Mouse (Mus musculus) hindbrain, embryonic 16.5 days (tissue): ENCODE measurements at regions not wholly inside any gene's neighbourhood (a gene's known extent, or its start where the extent isn't known, plus 50 kb on each side); places are given as distances from the start of the nearest gene placed in this dataset.

Source experiments
- ATAC-seq: fragments of 200-750 bp; cut with Nextera tagmentation; 2 replicates; pipeline ENCODE4 v1.8.0; 2017; ENCODE audit warnings: moderate TSS enrichment, moderate library complexity
- H3K27ac ChIP-seq: fragments of 300-500 bp; sonication (generic); 2 replicates; pipeline ENCODE4 v1.5.1; 2014; ENCODE audit warnings: low read depth, mild to moderate bottlenecking, control low read depth, low read length, moderate library complexity
- H3K27me3 ChIP-seq: fragments of 300-500 bp; sonication (generic); replicated peaks from 2 replicates; pipeline ENCODE4 v1.6.1; 2014; ENCODE audit warnings: low read length; ENCODE audit not compliant: control insufficient read depth, insufficient read depth
- H3K36me3 ChIP-seq: fragments of 300-500 bp; sonication (generic); 2 replicates; pipeline ENCODE4 v1.6.1; 2014; ENCODE audit warnings: mild to moderate bottlenecking, low read length, moderate library complexity, mixed read lengths; ENCODE audit not compliant: control insufficient read depth, insufficient read depth
- H3K4me1 ChIP-seq: fragments of 300-500 bp; sonication (generic); 2 replicates; pipeline ENCODE4 v1.6.1; 2014; ENCODE audit warnings: low read depth, low read length; ENCODE audit not compliant: control insufficient read depth, insufficient read depth
- H3K4me2 ChIP-seq: fragments of 300-500 bp; sonication (generic); 2 replicates; pipeline ENCODE4 v1.6.1; 2014; ENCODE audit warnings: mild to moderate bottlenecking, low read length, control low read depth, moderate library complexity
- H3K4me3 ChIP-seq: fragments of 300-500 bp; sonication (generic); 2 replicates; pipeline ENCODE4 v1.5.1; 2014; ENCODE audit warnings: mild to moderate bottlenecking, low read length, control low read depth, moderate library complexity
- H3K9ac ChIP-seq: fragments of 300-500 bp; sonication (generic); 2 replicates; pipeline ENCODE4 v1.6.1; 2014; ENCODE audit warnings: low read depth, mild to moderate bottlenecking, control low read depth, low read length, moderate library complexity
- H3K9me3 ChIP-seq: fragments of 300-500 bp; sonication (generic); 2 replicates; pipeline ENCODE4 v1.6.1; 2014; ENCODE audit warnings: mild to moderate bottlenecking, low read length, moderate library complexity; ENCODE audit not compliant: control insufficient read depth
- WGBS: fragments of 180-500 bp; shearing (Covaris S2); extraction: QIAGEN DNeasy Blood & Tissue Kit; methylation state at CpG from one replicate; pipeline ENCODE4 v1.1.7; 2014; 5-methylcytosine and 5-hydroxymethylcytosine counted together

- Histone ChIP-seq H3K9ac (no peak overlapping the region), H3K27ac (peak overlapping the region; percentile 16; the same call in 1 of the 2 replicates), H3K27me3 (no peaks in the 10 kb centered on the region), H3K4me2 (no peak overlapping the region; the same call in 1 of the 2 replicates), H3K9me3 (no peaks in the 10 kb centered on the region), H3K36me3 (no peaks in the 10 kb centered on the region), H3K4me1 (peaks cover 9% of the 10 kb centered on the region), H3K4me3 (no peak overlapping the region)
- WGBS, result 51% methylated on average over 20 of the region's 20 CpGs
- peak; percentile 59 for ATAC-seq
These were observed 76.5 kb upstream of the Gpc1 start for GRCm38 (mm10) chr1:92754793-92755488.

- WGBS, result 62% methylated on average over 4 of the region's 4 CpGs
- Histone ChIP-seq H3K9me3 (no peaks in the 10 kb centered on the region), H3K36me3 (no peaks in the 10 kb centered on the region), H3K9ac (no peak overlapping the region), H3K27me3 (no peaks in the 10 kb centered on the region), H3K4me1 (peaks cover 9% of the 10 kb centered on the region), H3K27ac (no peak overlapping the region), H3K4me2 (no peak overlapping the region), H3K4me3 (no peak overlapping the region)
- ATAC-seq, result no peak
These were observed 79.7 kb upstream of the Gpc1 start for GRCm38 (mm10) chr1:92751700-92752136.

DNA sequence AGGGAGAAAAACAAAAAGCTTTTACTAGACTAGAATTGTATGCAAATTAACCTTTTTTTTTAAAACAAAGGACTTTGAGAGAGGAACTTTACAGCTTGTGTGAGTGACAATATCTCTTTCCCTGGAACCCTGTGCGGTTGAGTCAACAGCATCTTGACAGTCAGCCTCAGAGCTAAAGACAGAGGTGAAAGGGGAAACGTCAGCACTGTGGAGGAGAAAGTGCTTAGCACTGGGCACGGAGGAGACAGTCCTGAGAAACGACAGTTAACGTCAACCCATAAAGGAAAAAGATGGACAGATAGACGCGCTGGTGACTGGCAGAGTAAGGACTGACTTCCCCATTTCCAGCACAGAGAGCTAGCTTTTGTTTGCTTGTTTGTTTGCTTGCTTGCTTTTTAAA is 82.0 kb upstream of the Gpc1 start:
- no peaks in the 10 kb centered on the region for H3K36me3 ChIP-seq
- no peak overlapping the region for H3K4me3 ChIP-seq
- peaks cover 15% of the 10 kb centered on the region for H3K4me1 ChIP-seq
- H3K27me3 ChIP-seq, result no peaks in the 10 kb centered on the region
- H3K4me2 ChIP-seq, result no peak overlapping the region
- H3K9me3 ChIP-seq, result no peaks in the 10 kb centered on the region
- WGBS, result 60% methylated on average over 7 of the region's 7 CpGs
- no peak overlapping the region for H3K9ac ChIP-seq
- H3K27ac ChIP-seq, result no peak overlapping the region
- ATAC-seq, result no peak

GRCm38 (mm10) chr1:92745284-92745683 is 86.2 kb upstream of the Gpc1 start:
- no peak overlapping the region for H3K9ac ChIP-seq
- H3K27me3 ChIP-seq, result no peaks in the 10 kb centered on the region
- H3K36me3 ChIP-seq, result no peaks in the 10 kb centered on the region
- no peak overlapping the region for H3K27ac ChIP-seq
- no peak overlapping the region for H3K4me2 ChIP-seq
- ATAC-seq, result 0 out of 2 replicates have a peak, but pooled peaks have one; percentile 18
- no peak overlapping the region for H3K4me3 ChIP-seq
- H3K4me1 ChIP-seq, result peaks cover 13% of the 10 kb centered on the region
- H3K9me3 ChIP-seq, result no peaks in the 10 kb centered on the region
- 80% methylated on average over 5 of the region's 5 CpGs for WGBS

GRCm38 (mm10) chr1:92744528-92745241 is 86.8 kb upstream of the Gpc1 start:
- H3K36me3 ChIP-seq, result no peaks in the 10 kb centered on the region
- no peak overlapping the region for H3K4me2 ChIP-seq
- peak; percentile 60; the same call in 1 of the 2 replicates for ATAC-seq
- no peak overlapping the region for H3K27ac ChIP-seq
- WGBS, result 46% methylated on average over 9 of the region's 9 CpGs
- H3K4me3 ChIP-seq, result no peak overlapping the region
- peaks cover 13% of the 10 kb centered on the region for H3K4me1 ChIP-seq
- H3K27me3 ChIP-seq, result no peaks in the 10 kb centered on the region
- H3K9ac ChIP-seq, result no peak overlapping the region
- H3K9me3 ChIP-seq, result no peaks in the 10 kb centered on the region

- WGBS, result 77% methylated on average over 4 of the region's 4 CpGs
- no peak overlapping the region for H3K27ac ChIP-seq
- no peak overlapping the region for H3K4me2 ChIP-seq
- peak; percentile 44; the same call in 1 of the 2 replicates for ATAC-seq
- H3K27me3 ChIP-seq, result no peaks in the 10 kb centered on the region
- no peaks in the 10 kb centered on the region for H3K36me3 ChIP-seq
- no peak overlapping the region for H3K9ac ChIP-seq
- peaks cover 14% of the 10 kb centered on the region for H3K4me1 ChIP-seq
- no peak overlapping the region for H3K4me3 ChIP-seq
- H3K9me3 ChIP-seq, result no peaks in the 10 kb centered on the region
These were observed 88.4 kb upstream of the Gpc1 start for GRCm38 (mm10) chr1:92742881-92743621.

DNA sequence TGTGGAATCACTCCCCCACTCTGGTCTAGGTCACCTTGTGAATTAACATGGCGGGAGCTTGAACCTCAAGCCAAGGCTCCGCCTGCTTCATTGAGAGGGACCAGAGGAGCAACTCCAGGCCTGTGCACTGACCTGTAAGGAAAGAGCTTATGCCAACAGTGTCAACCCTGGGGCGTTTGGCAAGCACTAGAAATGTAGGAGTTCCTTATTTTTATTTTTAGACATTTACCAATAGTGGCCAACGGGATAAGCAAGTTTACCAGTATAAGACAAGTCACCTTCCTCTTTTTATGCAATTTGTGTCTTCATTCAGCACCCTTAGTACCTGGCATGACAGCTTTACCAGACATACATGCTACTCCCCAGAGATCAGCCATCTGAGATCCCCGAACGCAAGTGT is 89.1 kb upstream of the Gpc1 start:
- H3K4me3 ChIP-seq, result no peak overlapping the region
- H3K36me3 ChIP-seq, result no peaks in the 10 kb centered on the region
- H3K9me3 ChIP-seq, result no peaks in the 10 kb centered on the region
- ATAC-seq, result no peak
- no peak overlapping the region for H3K4me2 ChIP-seq
- H3K9ac ChIP-seq, result no peak overlapping the region
- no peak overlapping the region for H3K27ac ChIP-seq
- peaks cover 18% of the 10 kb centered on the region for H3K4me1 ChIP-seq
- 83% methylated on average over 6 of the region's 6 CpGs for WGBS
- no peaks in the 10 kb centered on the region for H3K27me3 ChIP-seq

DNA sequence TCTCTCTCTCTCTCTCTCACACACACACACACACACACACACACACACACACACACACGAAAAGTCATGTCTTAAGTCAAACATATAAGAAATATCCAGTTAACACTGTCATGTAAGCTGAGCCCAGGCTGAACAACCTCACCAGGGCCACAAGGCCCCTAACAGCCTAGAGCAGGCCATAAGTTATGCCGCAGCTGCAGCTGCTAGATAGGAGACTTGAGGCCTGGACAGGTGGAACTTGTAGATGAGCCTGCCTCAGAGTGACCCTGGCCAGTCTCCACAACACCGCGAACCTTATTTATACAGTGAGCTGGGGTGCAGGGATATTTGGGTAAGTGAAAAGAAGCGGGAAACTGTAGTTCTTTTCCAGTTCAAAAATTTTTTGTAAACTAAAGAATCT is 90.4 kb upstream of the Gpc1 start:
- no peak overlapping the region for H3K4me2 ChIP-seq
- H3K27ac ChIP-seq, result no peak overlapping the region
- peaks cover 19% of the 10 kb centered on the region for H3K4me1 ChIP-seq
- H3K9me3 ChIP-seq, result no peaks in the 10 kb centered on the region
- H3K9ac ChIP-seq, result no peak overlapping the region
- no peaks in the 10 kb centered on the region for H3K36me3 ChIP-seq
- H3K4me3 ChIP-seq, result no peak overlapping the region
- no peak for ATAC-seq
- no peaks in the 10 kb centered on the region for H3K27me3 ChIP-seq
- WGBS, result 92% methylated on average over 5 of the region's 5 CpGs

DNA sequence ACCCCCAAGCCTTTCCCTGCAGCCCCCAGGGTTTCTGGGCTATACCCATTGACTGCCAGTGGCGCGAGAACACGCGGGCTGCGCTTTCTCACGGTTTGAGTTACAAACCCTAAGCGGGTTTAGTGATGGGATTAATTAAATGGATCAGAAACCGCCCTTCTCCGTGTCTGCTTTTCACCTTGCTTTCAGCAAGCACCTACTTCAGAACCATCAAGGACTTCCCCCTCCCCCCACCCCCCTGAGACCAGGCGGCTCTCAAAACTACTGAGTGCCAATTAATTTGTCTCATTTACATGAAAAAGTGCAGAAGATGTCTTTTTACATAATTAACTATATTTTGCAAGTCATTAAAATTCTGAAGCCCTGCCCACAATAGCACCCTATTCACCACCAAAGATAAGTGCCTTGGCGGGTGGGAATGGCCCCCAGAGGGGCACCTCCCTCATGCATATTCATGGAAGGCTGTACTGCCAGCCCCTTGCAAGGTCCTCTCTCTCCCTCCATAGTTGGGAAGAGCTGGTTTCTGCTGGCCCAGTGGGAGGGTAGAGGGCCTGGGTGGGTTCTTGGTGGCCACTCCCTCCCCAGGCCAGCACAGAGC is 89.1 kb upstream of the Otos start:
- Histone ChIP-seq H3K27ac (no peak overlapping the region), H3K4me1 (peaks cover 12% of the 10 kb centered on the region), H3K9me3 (no peaks in the 10 kb centered on the region), H3K27me3 (no peaks in the 10 kb centered on the region), H3K4me2 (no peak overlapping the region), H3K36me3 (no peaks in the 10 kb centered on the region), H3K9ac (no peak overlapping the region), H3K4me3 (no peak overlapping the region)
- ATAC-seq, result peak; percentile 50
- WGBS, result 23% methylated on average over 11 of the region's 11 CpGs
